Mouse (Mus musculus): Measurements from ENCODE around the gene Sncb.
A peak's percentile ranks its signal among the peaks of the same experiment; 100 is the strongest.

Gene Sncb

DNA sequence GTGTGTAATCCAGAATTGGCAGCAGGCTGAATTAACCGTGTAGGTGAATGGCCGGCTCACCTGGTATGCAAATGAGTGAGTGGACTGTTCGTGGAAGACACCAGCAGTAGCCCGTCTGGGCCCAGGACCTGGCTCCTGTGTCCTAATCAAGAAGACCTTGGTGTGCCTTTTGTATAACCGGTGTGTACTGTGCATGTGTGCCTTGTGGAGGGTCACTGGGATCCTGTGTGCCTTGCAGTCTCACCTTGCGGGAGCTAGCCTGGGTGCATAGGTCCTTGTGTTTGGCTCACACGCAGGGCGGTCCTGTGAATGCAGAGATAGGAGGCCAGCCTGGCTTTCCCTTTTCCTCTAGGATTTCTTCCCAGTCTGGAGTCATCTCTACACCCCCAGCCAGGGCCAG, 18.2 kb downstream of the Sncb start:
- peak; percentile 44 for DNase-seq

DNA sequence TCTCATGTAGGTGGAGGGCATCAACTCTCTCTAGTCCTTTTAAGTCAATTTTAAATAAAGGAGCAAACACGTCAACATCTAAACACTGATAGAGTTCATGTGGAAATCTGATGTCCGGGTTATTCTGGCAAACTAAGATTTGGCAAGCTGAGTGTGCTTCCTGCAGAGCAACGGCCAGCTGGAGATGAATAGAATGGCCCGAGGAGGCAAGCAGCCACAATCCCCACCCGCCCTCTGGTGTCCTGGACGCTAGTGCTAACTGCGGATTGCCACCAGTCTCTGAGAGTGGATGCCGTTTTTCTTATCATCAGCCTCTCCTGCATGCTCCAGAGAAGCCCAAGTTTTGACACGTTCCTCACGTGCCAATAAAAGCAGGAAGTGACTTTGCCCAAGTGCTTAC, 19.5 kb downstream of the Sncb start:
- DNase-seq = peak; percentile 79

DNA sequence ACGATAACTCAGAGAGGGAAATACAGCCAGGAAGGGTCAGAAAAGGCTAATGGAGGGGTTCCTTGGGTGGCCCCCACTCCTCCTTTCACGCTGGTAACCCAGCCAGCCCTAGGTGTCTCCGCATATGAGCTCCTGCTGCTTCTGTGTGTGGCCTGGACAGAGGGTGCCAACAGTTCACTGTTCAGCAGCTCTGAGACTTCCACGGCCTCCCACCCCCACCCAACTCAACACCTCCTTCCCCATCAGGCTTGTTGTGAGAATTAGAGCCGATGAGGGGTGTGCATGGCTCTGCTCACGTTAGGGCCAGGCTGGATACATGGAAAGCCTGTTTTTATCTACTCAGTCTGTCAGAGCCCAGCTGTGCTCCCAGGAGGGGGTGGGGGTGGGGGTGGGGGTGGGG, 20.3 kb downstream of the Sncb start:
- no peak for DNase-seq

DNA sequence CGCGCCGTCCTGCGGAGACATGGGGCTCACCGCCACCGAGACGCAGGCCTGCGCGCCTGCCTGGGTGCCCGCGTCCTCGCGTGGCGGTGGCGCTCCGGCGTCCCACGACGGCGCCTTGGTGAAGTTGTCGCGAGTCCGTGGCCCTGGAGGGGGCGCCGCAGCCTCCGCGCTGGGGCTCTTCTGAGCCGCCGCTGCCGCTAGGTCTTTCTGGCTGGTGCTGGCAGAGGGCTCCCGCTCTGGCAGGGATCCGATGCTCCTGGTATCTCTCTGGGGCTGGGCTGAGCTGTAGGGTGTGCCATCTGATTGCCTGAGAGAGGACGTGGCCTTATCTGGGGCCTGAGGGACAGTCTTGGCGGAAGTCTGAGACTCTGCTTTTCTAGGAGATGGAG, 28.2 kb downstream of the Sncb start:
- peak; percentile 63 for DNase-seq

DNA sequence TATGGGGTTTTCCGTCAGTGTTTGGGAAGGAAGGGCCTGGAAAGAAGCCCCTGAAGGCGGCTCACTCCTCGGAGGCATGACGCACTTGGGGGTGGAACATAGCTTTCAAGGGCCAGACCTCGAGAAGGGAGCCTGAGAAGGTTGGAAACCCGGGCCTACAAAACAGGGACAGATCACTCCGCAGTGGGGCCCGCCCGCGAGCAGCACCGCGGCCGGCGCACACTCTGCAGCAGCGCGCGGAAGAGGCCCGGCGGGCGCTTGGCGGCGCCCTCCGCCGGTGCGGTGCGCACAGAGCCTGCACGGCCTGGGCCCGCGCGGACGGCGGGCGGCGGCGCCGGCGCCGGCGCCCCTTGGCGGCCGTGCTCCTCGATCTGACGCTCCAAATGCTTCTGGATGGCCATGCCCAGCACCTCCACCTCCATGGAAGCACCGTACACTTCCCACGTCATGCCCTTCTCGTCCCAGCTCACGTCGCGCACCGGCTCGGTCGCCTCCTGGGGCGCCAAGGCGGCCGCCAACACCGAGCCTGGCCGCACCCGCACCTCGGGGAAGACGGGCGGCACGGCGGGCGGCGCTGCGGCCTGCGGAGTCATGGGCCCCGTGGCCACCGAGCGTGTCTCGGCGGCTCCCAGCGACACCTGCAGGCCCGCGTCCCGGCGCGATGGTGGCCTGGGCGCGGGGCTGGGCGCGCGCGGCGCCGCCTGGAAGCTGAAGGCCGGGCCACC, 28.7 kb downstream of the Sncb start:
- peak; percentile 54 for DNase-seq

DNA sequence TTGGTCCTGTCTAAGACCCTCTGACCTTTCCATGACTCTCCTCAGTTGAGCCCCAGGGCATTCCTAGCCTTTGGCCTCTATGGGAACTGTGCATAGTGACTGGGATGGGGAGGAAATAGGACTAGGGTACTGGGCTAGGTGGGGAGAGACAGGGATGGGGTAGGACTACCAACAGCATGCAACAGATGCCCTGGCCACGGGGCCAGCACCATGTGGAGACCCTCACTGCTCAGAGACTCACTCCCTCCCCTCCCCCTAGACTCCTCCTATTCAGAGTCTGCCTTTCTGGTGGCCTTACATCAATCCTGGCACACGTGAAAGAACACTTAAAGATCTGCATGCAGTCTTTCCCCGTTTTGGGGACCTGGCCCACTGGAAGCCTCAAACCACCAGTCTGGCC, 29.5 kb downstream of the Sncb start:
- DNase-seq = no peak

DNA sequence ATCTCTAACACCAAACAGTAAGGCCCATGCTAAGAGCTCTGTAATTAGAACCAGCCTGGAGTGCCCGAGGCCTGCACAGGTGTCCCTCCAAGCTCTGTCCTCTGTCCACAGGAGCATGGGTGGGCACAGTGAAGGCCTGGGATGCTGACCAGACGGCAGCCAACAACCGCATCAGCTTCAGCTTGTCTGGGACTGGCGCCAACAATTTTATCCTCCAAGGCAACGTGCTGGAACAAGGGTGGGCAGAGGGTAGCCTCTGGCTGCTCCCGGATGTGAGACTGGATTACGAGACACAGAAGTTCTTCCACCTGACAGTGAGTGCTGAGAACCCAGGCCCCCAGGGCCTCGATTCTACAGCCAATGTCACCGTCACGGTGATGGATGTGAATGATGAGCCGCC, 40.3 kb downstream of the Sncb start:
- no peak for DNase-seq

DNA sequence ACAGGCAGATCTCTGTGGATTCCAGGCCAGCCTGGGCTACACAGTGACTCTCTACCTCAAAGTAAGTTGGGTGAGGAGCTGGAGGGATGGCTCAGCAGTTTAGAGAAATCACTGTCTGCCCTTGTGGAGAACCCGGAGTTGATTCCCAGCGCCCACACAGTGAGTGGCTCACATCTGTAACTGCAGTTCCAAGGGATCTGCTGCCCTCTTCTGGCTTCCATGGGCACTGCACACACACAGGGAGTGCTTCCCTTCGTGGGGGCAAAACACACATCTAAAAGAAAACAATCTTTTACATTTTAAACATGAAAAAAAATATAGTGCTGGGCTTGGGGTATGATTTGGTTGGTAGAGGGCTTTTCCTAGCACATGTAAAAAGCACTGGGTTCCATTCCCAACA, 43.3 kb downstream of the Sncb start:
- no peak for DNase-seq

DNA sequence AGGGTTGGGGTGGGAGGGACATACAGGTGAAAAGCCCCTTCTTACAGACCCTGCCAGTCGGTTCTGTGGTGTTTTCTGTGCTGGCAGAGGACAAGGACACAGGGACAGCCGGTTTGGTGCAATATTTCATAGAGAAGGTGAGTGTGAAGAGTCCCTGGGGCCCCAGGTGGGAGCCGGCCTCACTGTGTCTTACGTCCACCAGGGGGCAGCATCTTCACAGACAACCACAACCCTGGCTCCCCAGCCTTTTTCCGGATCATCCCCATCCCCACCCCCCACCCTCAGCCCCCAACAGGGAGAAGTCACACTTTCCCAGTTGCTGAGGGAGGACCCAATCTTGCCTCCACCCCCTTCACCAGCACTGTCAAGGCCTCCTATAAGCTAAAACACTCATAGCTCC, 49.5 kb downstream of the Sncb start:
- DNase-seq = peak; percentile 67

DNA sequence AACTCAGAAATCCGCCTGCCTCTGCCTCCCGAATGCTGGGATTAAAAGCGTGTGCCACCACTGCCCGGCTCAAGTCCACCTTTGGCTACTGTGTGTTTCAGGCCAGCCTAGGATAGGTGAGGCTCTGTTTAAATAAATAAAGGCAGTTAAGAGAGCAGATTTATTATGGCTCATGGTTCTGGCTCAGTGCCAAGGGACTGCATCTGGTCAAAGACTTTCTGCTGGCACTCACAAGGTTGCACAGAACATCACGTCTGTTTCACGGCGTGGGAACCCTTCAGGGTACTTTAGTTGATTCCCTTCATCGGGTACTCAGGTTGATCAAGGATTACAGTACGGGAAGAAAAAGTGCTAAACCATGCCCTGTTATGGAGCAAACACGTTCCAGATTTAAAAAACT, 51.4 kb downstream of the Sncb start:
- no peak for DNase-seq

DNA sequence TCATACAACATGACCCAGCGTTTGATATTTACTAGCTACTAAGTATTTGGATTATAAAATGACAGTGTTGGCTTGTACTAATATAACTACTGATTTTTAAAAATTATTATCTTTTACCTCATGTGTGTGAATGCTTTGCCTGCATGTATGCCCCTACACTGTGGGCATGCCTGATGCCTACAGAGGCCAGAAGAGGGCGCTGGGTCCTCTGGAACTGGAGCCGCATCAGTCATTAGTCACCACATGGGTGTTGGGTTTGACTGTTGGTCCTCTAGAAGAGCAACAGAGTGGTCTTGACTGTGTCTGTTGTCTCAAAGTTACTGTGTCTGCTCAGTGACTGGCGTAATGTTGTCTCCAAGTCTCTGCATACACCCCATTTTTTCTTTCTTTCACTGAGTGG, 52.0 kb downstream of the Sncb start:
- DNase-seq = no peak

DNA sequence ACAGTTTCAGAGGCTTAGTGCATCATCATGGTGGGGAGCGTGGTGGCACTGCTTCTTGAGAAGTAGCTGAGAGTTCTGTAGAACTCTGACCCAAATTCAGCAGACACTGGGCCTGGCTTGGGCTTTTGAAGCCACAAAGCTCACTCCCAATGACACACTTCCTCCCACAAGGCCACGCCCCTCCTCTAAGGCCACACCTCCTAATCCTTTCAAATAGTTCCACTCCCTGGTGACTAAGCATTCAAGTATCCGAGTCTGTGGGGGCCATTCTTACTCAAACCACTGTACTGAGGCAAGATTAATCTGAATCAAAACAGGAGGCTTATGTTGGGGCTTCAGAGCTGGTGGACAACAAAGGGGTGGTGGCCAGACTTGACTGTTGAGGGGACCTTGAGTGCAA, 55.5 kb downstream of the Sncb start:
- no peak for DNase-seq

All from cerebellum, adult 11 months (tissue).